Mouse (Mus musculus) C3H10T1/2 (cell line): ENCODE results near the gene Gsta3. TPM values are rescaled to one million over a fixed set of nuclear protein-coding genes. Genes with fewer than 3 reads are reported as not detected.

Source experiments
- polyA plus RNA-seq, 2 experiments: library from polyadenylated mRNA; unstranded; fragments of >200 nt; fragmentation: generic; extraction: Trizol; gene quantifications; one replicate each; pipeline ENCODE4 v1.2.1; 2012; ENCODE audit warnings: missing spikeins in 2 of 2

The Gsta3 gene
- polyA plus RNA-seq, result under 1 TPM in 1 of 2 experiments, not detected in 1; 0.05 TPM

DNA sequence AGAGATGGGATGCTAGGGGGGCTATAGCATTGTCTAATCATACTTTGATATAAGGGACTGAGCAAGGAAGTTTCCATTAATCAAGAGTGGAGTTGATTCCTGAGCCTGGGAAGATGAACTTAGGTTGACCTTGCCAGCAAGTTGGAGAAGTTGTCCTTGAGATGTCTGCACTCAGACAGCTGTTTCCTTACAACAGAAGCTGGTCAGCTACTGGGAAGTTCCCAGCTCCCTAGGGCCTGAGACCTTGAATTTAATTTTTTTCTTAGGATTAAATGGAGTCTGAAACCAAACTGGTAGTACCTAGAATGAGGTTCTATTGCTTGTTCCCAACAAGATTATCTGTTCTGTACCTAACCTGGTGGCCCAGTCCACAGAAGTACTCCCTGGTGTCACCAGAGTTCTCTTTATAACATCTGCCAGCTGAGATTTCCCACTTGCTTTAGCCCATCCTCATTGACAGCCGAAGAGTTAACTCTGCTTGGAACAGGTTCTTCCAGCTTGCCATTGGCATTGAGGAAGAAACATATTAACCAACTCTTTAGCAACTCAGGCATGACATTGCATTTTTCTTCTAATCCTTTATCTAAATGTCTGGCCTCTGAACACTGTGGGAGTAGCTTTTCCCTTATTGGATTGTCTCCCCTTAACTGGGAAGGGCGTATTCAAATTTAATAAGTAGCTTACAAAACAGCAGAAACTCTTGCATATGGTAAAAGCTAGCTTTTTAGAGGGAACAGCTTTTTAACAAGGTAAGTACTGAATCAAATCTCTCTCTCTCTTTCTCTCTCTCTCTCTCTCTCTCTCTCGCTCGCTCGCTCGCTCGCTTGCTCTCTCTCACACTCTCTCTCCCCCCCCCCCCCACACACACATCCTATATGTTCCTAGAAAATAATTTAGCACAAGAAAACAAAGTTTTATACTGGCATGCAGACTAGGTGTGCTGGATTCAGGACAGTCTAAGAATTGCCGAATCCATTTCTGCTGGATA lies at the start of gene Gsta3:
Gsta3 (plus strand) TSS at position 679 of the 988 bp plus-strand sequence.

DNA sequence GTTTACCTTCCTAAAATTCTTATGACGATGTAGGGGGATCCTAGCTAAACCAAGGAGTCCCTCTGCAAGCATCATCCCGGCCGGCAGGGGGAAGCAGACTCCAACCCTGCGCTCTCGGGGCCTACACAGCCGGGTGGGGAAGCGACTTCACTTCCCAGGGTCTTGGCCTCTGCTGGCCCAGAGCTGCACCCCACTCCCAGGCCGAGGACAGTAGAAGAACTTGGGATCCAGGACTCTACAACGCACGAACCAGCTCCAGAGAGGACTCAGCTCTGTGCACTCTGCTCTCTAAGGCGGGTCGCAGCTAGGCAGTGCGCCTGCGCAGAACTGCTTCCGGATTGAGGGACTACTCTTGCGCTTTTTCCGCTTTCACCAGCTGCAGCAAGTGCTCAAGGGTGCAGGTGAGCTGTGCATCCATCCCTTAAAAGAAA lies 21.9 kb upstream of the Gsta3 start, which contains the start of gene Tmem14a:
Tmem14a (plus strand) TSS at position 87 of the 431 bp plus-strand sequence.

Other genes starting within 250 kb of the Gsta3 start
- gene Tram2, start 161.4 kb upstream of the Gsta3 start, polyA plus RNA-seq, result 1 to 10 TPM in 1 of 2 experiments, under 1 TPM in 1; 0.99 to 5.7 TPM
- gene Tmem14a, start 22.0 kb upstream of the Gsta3 start, polyA plus RNA-seq, result 1 to 10 TPM in 1 of 2 experiments, under 1 TPM in 1; 0.41 to 4.9 TPM
- not detected for gene Khdc1a, start 109.1 kb downstream of the Gsta3 start, polyA plus RNA-seq
- gene Khdc1c, start 127.7 kb downstream of the Gsta3 start, polyA plus RNA-seq, result not detected
- not detected for gene Khdc1b, start 143.0 kb downstream of the Gsta3 start, polyA plus RNA-seq